Mouse (Mus musculus): ENCODE measurements at regions not wholly inside any gene's neighbourhood (a gene's known extent, or its start where the extent isn't known, plus 50 kb on each side); places are given as distances from the start of the nearest gene placed in this dataset.

DNA sequence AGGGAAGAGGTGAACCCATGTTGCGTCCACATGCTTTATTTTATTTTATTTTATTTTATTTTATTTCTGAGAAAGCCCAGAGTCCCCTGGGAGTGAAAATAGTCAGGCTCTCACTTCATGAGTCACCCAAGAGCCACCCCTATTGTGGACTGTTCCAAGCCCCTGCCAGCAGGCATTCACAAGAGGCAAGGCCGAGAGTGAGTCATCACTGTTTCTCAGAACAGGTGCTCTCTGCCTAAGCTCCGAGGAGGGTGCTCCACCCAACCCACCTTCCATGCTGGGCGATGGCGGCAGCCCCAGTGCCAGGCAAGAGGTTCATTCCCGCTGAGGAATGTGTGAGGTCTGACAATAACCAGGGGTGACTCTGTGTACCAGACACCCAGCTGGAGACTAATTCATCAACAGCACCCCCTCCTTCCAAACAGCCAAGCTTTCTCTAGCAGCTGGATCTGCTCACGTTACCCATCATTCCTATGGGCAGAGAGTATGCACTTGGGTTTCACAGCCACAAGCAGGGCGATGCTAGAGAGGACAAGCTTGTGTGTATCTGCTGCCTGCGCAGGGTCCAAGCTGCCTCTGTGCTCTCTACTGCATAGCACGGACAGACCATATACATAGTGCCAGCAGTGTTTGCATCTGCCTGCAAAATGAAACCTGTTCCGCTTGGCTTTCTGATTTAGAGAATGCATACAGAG, 122.8 kb downstream of the Zfp706 start:
- Histone ChIP-seq H3K4me1 (replicated peaks) (0 out of 2 replicates have a peak, but pooled peaks cover 14% of the 10 kb centered on the region), H3K4me2 (no peak overlapping the region), H3K27me3 (no peaks in the 10 kb centered on the region), H3K9me3 (replicated peaks) (no peaks in the 10 kb centered on the region), H3K9ac (no peak overlapping the region), H3K36me3 (no peaks in the 10 kb centered on the region), H3K4me3 (no peak overlapping the region), H3K27ac (0 out of 2 replicates have a peak overlapping the region, but pooled peaks have one; percentile 10)
- no peak for ATAC-seq (replicated peaks; ENCODE audit: insufficient number of reproducible peaks, insufficient read depth, low FRiP score, low read depth)
- 61% methylated on average over 11 of the region's 11 CpGs for WGBS

GRCm38 (mm10) chr15:36884074-36884473, 123.5 kb downstream of the Zfp706 start:
- Histone ChIP-seq H3K9ac (no peak overlapping the region), H3K27me3 (no peaks in the 10 kb centered on the region), H3K4me3 (no peak overlapping the region), H3K9me3 (replicated peaks) (no peaks in the 10 kb centered on the region), H3K4me2 (no peak overlapping the region), H3K36me3 (no peaks in the 10 kb centered on the region), H3K27ac (no peak overlapping the region), H3K4me1 (replicated peaks) (0 out of 2 replicates have a peak, but pooled peaks cover 10% of the 10 kb centered on the region)
- ATAC-seq (replicated peaks; ENCODE audit: insufficient number of reproducible peaks, insufficient read depth, low FRiP score, low read depth) = no peak
- 93% methylated on average over 3 of the region's 3 CpGs for WGBS

DNA sequence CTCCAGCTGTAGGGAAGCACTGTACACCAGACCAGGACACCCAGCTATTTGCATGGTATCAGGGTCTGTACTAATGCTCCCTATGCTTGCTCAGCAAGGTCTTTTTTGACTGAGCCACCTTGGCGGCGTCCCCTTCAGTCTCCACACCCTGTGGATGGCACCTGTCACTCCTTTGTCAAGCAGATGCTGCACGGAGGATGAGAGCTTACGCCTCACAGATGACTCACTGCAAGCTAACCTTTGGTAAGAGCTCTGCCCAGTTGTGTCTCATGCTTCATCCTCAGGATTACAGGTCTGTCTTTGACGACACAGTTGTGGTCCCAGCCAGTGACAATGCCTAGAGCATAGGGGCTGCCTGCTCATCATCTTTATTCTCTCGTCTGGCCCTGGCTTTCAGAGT, 124.4 kb downstream of the Zfp706 start:
- Histone ChIP-seq H3K9ac (no peak overlapping the region), H3K4me1 (replicated peaks) (peaks cover 18% of the 10 kb centered on the region), H3K9me3 (replicated peaks) (no peaks in the 10 kb centered on the region), H3K4me2 (no peak overlapping the region), H3K4me3 (no peak overlapping the region), H3K27me3 (no peaks in the 10 kb centered on the region), H3K36me3 (no peaks in the 10 kb centered on the region), H3K27ac (no peak overlapping the region)
- ATAC-seq (replicated peaks; ENCODE audit: insufficient number of reproducible peaks, insufficient read depth, low FRiP score, low read depth) = no peak
- WGBS = 86% methylated on average over 6 of the region's 6 CpGs

DNA sequence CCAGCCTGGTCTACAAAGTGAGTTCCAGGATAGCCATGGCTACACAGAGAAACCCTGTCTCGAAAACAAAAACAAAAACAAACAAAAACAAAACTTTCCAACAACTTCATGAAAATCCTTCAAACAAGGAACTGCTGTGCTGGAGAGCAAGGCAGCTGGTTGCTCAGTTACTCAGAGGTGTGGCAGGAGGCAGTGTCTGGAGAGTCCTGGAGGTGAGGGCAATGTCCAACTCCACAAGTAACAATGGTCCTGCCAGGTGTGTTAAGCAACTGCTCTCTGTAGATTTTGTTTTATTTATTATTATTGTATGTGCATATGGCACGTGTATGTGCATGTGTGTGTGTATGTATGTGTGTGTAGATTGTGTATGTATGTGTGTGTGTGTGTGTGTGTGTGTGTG, 126.0 kb downstream of the Zfp706 start:
- Histone ChIP-seq H3K4me1 (replicated peaks) (peaks cover 22% of the 10 kb centered on the region), H3K4me2 (no peak overlapping the region), H3K36me3 (no peaks in the 10 kb centered on the region), H3K9ac (no peak overlapping the region), H3K27ac (no peak overlapping the region), H3K9me3 (replicated peaks) (no peaks in the 10 kb centered on the region), H3K4me3 (no peak overlapping the region), H3K27me3 (no peaks in the 10 kb centered on the region)
- 80% methylated on average over 2 of the region's 2 CpGs for WGBS
- ATAC-seq (replicated peaks; ENCODE audit: insufficient number of reproducible peaks, insufficient read depth, low FRiP score, low read depth) = no peak

- no peaks in the 10 kb centered on the region for H3K36me3 ChIP-seq
- no peak for ATAC-seq (replicated peaks; ENCODE audit: insufficient number of reproducible peaks, insufficient read depth, low FRiP score, low read depth)
- H3K27ac ChIP-seq = no peak overlapping the region
- WGBS = over 99% methylated on average over 3 of the region's 3 CpGs
- no peak overlapping the region for H3K4me3 ChIP-seq
- peaks cover 29% of the 10 kb centered on the region for H3K4me1 ChIP-seq (replicated peaks)
- no peak overlapping the region for H3K9ac ChIP-seq
- no peaks in the 10 kb centered on the region for H3K9me3 ChIP-seq (replicated peaks)
- H3K4me2 ChIP-seq = no peak overlapping the region
- H3K27me3 ChIP-seq = no peaks in the 10 kb centered on the region
These were observed 127.0 kb downstream of the Zfp706 start for GRCm38 (mm10) chr15:36880602-36881001.

DNA sequence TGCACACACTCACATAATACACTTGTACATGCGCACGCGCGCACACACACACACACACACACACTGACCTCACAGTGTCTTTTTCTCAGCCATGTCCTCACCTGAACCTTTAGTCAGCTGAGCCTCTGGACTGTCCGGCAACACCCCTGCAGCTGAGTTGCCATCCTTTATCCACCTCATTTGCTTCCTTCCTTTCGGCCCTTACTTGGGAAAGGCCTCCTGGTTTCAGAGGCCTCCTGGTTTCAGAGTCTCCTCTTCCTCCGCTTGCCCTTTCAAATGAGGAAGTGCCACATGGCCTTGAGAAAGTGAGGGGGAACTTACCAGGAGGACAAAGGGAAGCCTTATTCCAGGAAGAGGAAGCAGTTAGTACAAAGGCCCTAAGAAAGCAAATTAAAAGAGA, 128.0 kb downstream of the Zfp706 start:
- H3K27ac ChIP-seq = no peak overlapping the region; the same call in 1 of the 2 replicates

GRCm38 (mm10) chr15:36878960-36879359, 128.6 kb downstream of the Zfp706 start:
- Histone ChIP-seq H3K9ac (no peak overlapping the region), H3K4me3 (peak overlapping the region; percentile 19; the same call in 1 of the 2 replicates), H3K27me3 (no peaks in the 10 kb centered on the region), H3K9me3 (replicated peaks) (no peaks in the 10 kb centered on the region), H3K36me3 (no peaks in the 10 kb centered on the region), H3K4me1 (replicated peaks) (peaks cover 34% of the 10 kb centered on the region), H3K4me2 (no peak overlapping the region), H3K27ac (no peak overlapping the region)
- WGBS = 37% methylated on average over 5 of the region's 5 CpGs
- no peak for ATAC-seq (replicated peaks; ENCODE audit: insufficient number of reproducible peaks, insufficient read depth, low FRiP score, low read depth)

More for the DNA sequence above, 128.0 kb downstream of the Zfp706 start:
- H3K4me1 ChIP-seq (replicated peaks) = peaks cover 30% of the 10 kb centered on the region
- H3K9ac ChIP-seq = no peak overlapping the region
- no peak for ATAC-seq (replicated peaks; ENCODE audit: insufficient number of reproducible peaks, insufficient read depth, low FRiP score, low read depth)
- no peaks in the 10 kb centered on the region for H3K9me3 ChIP-seq (replicated peaks)
- peak overlapping the region; percentile 19; the same call in 1 of the 2 replicates for H3K4me3 ChIP-seq
- no peak overlapping the region for H3K4me2 ChIP-seq
- WGBS = 81% methylated on average over 7 of the region's 7 CpGs
- H3K27me3 ChIP-seq = no peaks in the 10 kb centered on the region
- no peaks in the 10 kb centered on the region for H3K36me3 ChIP-seq

DNA sequence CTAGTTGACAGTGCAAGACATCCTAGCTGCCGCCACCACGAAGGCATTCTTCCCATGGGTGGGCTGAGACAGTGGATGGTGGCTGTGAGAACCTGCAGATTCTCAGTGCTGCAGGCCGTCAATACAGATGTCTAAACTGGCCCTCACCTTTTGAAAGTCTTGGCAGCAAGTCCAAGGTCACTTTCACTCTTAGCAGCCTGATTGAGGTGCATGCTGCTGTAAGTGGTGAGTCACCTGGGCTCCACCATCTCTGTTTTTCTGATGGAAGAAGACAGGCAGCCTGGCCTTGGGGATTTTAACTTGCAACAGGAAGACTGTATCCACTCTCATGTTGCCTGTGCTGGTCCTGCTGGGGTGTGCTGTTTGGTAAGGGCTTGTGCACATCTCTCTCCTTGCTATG, 129.3 kb downstream of the Zfp706 start:
- Histone ChIP-seq H3K9me3 (replicated peaks) (no peaks in the 10 kb centered on the region), H3K27me3 (no peaks in the 10 kb centered on the region), H3K4me1 (replicated peaks) (peaks cover 41% of the 10 kb centered on the region), H3K4me3 (no peak overlapping the region), H3K4me2 (no peak overlapping the region), H3K36me3 (no peaks in the 10 kb centered on the region), H3K27ac (peak overlapping the region; percentile 17; the same call in 1 of the 2 replicates), H3K9ac (no peak overlapping the region)
- 57% methylated on average over 3 of the region's 3 CpGs for WGBS
- ATAC-seq (replicated peaks; ENCODE audit: insufficient number of reproducible peaks, insufficient read depth, low FRiP score, low read depth) = no peak

DNA sequence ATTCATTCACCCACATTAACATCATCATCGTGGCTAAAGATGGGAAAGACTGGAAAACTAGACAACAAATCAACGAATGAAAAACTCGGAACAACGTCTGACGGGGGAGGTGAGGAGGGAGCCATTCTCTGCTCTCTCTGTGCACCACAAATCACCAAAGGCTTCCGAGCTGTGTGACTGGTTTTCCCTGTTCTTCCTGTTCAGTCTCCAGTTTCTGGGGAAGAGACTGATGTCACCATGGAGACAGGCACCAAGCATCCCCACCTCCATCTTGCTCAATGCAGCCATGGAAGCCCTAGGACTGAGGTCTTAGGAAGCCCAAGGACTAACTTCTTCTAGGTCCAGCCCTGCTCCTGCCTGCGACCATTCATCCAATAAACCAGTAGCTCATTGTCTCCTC, 130.1 kb downstream of the Zfp706 start:
- Histone ChIP-seq H3K9me3 (replicated peaks) (no peaks in the 10 kb centered on the region), H3K27ac (no peak overlapping the region), H3K27me3 (no peaks in the 10 kb centered on the region), H3K4me3 (no peak overlapping the region), H3K4me1 (replicated peaks) (peaks cover 49% of the 10 kb centered on the region), H3K4me2 (no peak overlapping the region), H3K9ac (no peak overlapping the region), H3K36me3 (no peaks in the 10 kb centered on the region)
- no peak for ATAC-seq (replicated peaks; ENCODE audit: insufficient number of reproducible peaks, insufficient read depth, low FRiP score, low read depth)
- 77% methylated on average over 7 of the region's 7 CpGs for WGBS

DNA sequence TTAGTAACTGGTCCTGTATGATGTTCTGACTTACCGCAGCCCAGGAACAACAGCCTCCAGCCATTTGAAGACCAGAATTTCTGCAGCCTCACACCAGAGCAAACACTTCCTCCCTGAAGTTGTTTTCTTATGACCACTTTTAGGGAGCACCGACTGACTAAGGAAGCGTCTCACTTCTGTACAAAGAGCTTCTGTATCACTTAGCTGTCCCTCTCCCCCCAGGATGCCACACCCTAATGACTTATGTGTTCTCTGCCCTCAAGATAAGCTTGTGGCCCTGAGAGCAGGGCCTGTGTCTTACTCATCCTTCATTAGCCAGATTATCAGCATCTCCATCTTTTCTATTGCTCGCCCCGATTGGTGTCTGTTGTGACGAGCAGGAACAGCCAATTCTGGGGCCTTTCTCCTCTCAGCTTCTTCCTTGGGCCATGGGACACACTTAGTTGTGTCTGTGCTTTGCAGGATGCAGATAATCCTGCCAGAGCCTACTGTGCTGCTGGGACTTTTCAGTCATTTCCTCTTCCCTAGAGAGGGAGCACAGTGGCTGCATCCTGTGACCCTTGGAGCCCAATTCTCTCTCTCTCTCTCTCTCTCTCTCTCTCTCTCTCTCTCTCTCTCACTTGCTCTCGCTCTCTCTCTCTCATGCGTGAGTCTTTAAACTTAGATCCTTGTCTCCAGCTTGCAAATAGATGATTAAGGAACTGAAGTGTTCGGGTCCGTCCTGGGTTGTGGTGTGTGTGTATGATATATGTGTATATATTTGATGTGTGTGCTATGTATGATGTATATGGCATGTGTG, 131.4 kb downstream of the Zfp706 start:
- Histone ChIP-seq H3K36me3 (no peaks in the 10 kb centered on the region), H3K4me3 (no peak overlapping the region), H3K27me3 (no peaks in the 10 kb centered on the region), H3K9me3 (replicated peaks) (no peaks in the 10 kb centered on the region), H3K4me2 (no peak overlapping the region), H3K4me1 (replicated peaks) (peaks cover 51% of the 10 kb centered on the region), H3K9ac (no peak overlapping the region), H3K27ac (peak overlapping the region; percentile 69)
- ATAC-seq (replicated peaks; ENCODE audit: insufficient number of reproducible peaks, insufficient read depth, low FRiP score, low read depth) = no peak
- WGBS = 60% methylated on average over 10 of the region's 10 CpGs

GRCm38 (mm10) chr15:36874555-36874954, 133.0 kb downstream of the Zfp706 start:
- Histone ChIP-seq H3K9me3 (replicated peaks) (no peaks in the 10 kb centered on the region), H3K36me3 (no peaks in the 10 kb centered on the region), H3K4me1 (replicated peaks) (peaks cover 51% of the 10 kb centered on the region), H3K9ac (no peak overlapping the region; the same call in 1 of the 2 replicates), H3K27me3 (no peaks in the 10 kb centered on the region), H3K27ac (peak overlapping the region; percentile 87), H3K4me2 (no peak overlapping the region), H3K4me3 (no peak overlapping the region)
- ATAC-seq (replicated peaks; ENCODE audit: insufficient number of reproducible peaks, insufficient read depth, low FRiP score, low read depth) = no peak
- WGBS = 91% methylated on average over 4 of the region's 4 CpGs

Data from heart, embryonic 15.5 days (tissue).